Mouse (Mus musculus): ENCODE measurements at regions not wholly inside any gene's neighbourhood (a gene's known extent, or its start where the extent isn't known, plus 50 kb on each side); places are given as distances from the start of the nearest gene placed in this dataset.

GRCm38 (mm10) chr2:51015360-51016128 lies 133.4 kb downstream of the Rnd3 start:
- peak; percentile 3; the same call in 1 of the 2 replicates for ATAC-seq (replicated peaks; ENCODE audit: poor library complexity)

- peak; percentile 77 for ATAC-seq (replicated peaks; ENCODE audit: poor library complexity)
Measured at GRCm38 (mm10) chr2:51014232-51014631, 134.7 kb downstream of the Rnd3 start.

GRCm38 (mm10) chr2:51013090-51013489 lies 135.8 kb downstream of the Rnd3 start:
- peak; percentile 59 for ATAC-seq (replicated peaks; ENCODE audit: poor library complexity)

- ATAC-seq (replicated peaks; ENCODE audit: poor library complexity), result no peak
Measured at GRCm38 (mm10) chr2:51008251-51008533, 140.7 kb downstream of the Rnd3 start.

- no peak for ATAC-seq (replicated peaks; ENCODE audit: poor library complexity)
Measured at GRCm38 (mm10) chr2:51007409-51008250, 141.3 kb downstream of the Rnd3 start.

GRCm38 (mm10) chr2:51006818-51007217 lies 142.1 kb downstream of the Rnd3 start:
- no peak for ATAC-seq (replicated peaks; ENCODE audit: poor library complexity)

GRCm38 (mm10) chr2:51001548-51001947 lies 147.4 kb downstream of the Rnd3 start:
- ATAC-seq (replicated peaks; ENCODE audit: poor library complexity), result no peak

GRCm38 (mm10) chr2:50983883-50984410 lies 165.0 kb downstream of the Rnd3 start:
- no peak for ATAC-seq (replicated peaks; ENCODE audit: poor library complexity)

- no peak for ATAC-seq (replicated peaks; ENCODE audit: poor library complexity)
Measured at GRCm38 (mm10) chr2:50982571-50982970, 166.3 kb downstream of the Rnd3 start.

GRCm38 (mm10) chr2:50978356-50978755 lies 170.6 kb downstream of the Rnd3 start:
- no peak for ATAC-seq (replicated peaks; ENCODE audit: poor library complexity)

- ATAC-seq (replicated peaks; ENCODE audit: poor library complexity), result no peak
Measured at GRCm38 (mm10) chr2:50971131-50971825, 177.6 kb downstream of the Rnd3 start.

GRCm38 (mm10) chr2:50968382-50968781 lies 180.5 kb downstream of the Rnd3 start:
- no peak for ATAC-seq (replicated peaks; ENCODE audit: poor library complexity)

- ATAC-seq (replicated peaks; ENCODE audit: poor library complexity), result no peak
Measured at GRCm38 (mm10) chr2:50967826-50968225, 181.1 kb downstream of the Rnd3 start.

GRCm38 (mm10) chr2:50967133-50967532 lies 181.8 kb downstream of the Rnd3 start:
- no peak for ATAC-seq (replicated peaks; ENCODE audit: poor library complexity)

- ATAC-seq (replicated peaks; ENCODE audit: poor library complexity), result no peak
Measured at GRCm38 (mm10) chr2:50965485-50966017, 183.4 kb downstream of the Rnd3 start.

- ATAC-seq (replicated peaks; ENCODE audit: poor library complexity), result no peak
Measured at GRCm38 (mm10) chr2:50964062-50964461, 184.8 kb downstream of the Rnd3 start.

GRCm38 (mm10) chr2:50961049-50961448 lies 187.9 kb downstream of the Rnd3 start:
- no peak for ATAC-seq (replicated peaks; ENCODE audit: poor library complexity)

- ATAC-seq (replicated peaks; ENCODE audit: poor library complexity), result no peak
Measured at GRCm38 (mm10) chr2:50959323-50959722, 189.6 kb downstream of the Rnd3 start.

GRCm38 (mm10) chr2:50954361-50955066 lies 194.4 kb downstream of the Rnd3 start:
- ATAC-seq (replicated peaks; ENCODE audit: poor library complexity), result no peak

- ATAC-seq (replicated peaks; ENCODE audit: poor library complexity), result no peak
Measured at GRCm38 (mm10) chr2:50951027-50951426, 197.9 kb downstream of the Rnd3 start.

- ATAC-seq (replicated peaks; ENCODE audit: poor library complexity), result no peak
Measured at GRCm38 (mm10) chr2:50949717-50950116, 199.2 kb downstream of the Rnd3 start.
